Mouse (Mus musculus) testis, adult 2 months (tissue): ENCODE measurements around the gene Dbndd2.

Source experiments
- CTCF ChIP-seq: fragments of 200-500 bp; IDR thresholded peaks from 2 replicates; pipeline ENCODE4 v1.5.1; 2012; ENCODE audit warnings: low read depth, mild to moderate bottlenecking, inconsistent platforms, low read length, moderate library complexity; ENCODE audit not compliant: control insufficient read depth, insufficient read depth, insufficient replicate concordance
- POLR2A ChIP-seq: fragments of 200-500 bp; IDR thresholded peaks from 2 replicates; pipeline ENCODE4 v1.6.1; 2012; ENCODE audit warnings: low read depth, mild to moderate bottlenecking, inconsistent platforms, low read length, moderate library complexity; ENCODE audit not compliant: control insufficient read depth

- TF ChIP-seq CTCF (no peak), POLR2A (no peak)
Measured at GRCm38 (mm10) chr2:164521841-164522240, 35.9 kb downstream of the Dbndd2 start.
